Mouse (Mus musculus) spleen, postnatal 36 days (tissue): Measurements from ENCODE around the gene Trim38.
"Not testable (repeated sequence)": the region's sequence is repeated elsewhere in the genome, so short reads cannot be mapped to it uniquely, and the experiment has no call there.

ENCODE experiments used
- DNase-seq, 2 experiments: peaks; one replicate each; pipeline ENCODE4 v3.0.0; 2022; ENCODE audit warnings: low spot score in 2 of 2, mixed read lengths in 1 of 2

The Trim38 gene

GRCm38 (mm10) chr13:23769613-23770012 lies at the start of gene Trim38:
Trim38 (plus strand) TSS chr13:23769913.
- not testable (repeated sequence) for DNase-seq

GRCm38 (mm10) chr13:23724239-23724638 lies 45.5 kb upstream of the Trim38 start:
- no peak for DNase-seq

- no peak for DNase-seq
Observed at GRCm38 (mm10) chr13:23725213-23725612, 44.5 kb upstream of the Trim38 start.

- no peak for DNase-seq
Observed at GRCm38 (mm10) chr13:23728472-23729191, 41.1 kb upstream of the Trim38 start.

- no peak for DNase-seq
Observed at GRCm38 (mm10) chr13:23729192-23729525, 40.6 kb upstream of the Trim38 start.

GRCm38 (mm10) chr13:23729706-23730105 lies 40.0 kb upstream of the Trim38 start:
- no peak for DNase-seq

GRCm38 (mm10) chr13:23730479-23730878 lies 39.2 kb upstream of the Trim38 start:
- DNase-seq, result no peak

GRCm38 (mm10) chr13:23732156-23732804 lies 37.4 kb upstream of the Trim38 start:
- DNase-seq, result no peak

- DNase-seq, result no peak
Observed at GRCm38 (mm10) chr13:23737091-23737490, 32.6 kb upstream of the Trim38 start.

- DNase-seq, result no peak
Observed at GRCm38 (mm10) chr13:23738041-23738440, 31.7 kb upstream of the Trim38 start.

- peak; percentile 93 to 95 for DNase-seq
Observed at GRCm38 (mm10) chr13:23738677-23739068, 31.0 kb upstream of the Trim38 start, which contains the start of gene Hist1h1c. Hist1h1c (plus strand) TSS chr13:23738808.

GRCm38 (mm10) chr13:23739069-23739921 lies 30.4 kb upstream of the Trim38 start:
- peak; percentile 96 for DNase-seq

- no peak for DNase-seq
Observed at GRCm38 (mm10) chr13:23739922-23740252, 29.8 kb upstream of the Trim38 start.

- DNase-seq, result no peak
Observed at GRCm38 (mm10) chr13:23740256-23740840, 29.4 kb upstream of the Trim38 start.

- no peak for DNase-seq
Observed at GRCm38 (mm10) chr13:23740910-23741309, 28.8 kb upstream of the Trim38 start.

- no peak for DNase-seq
Observed at GRCm38 (mm10) chr13:23742007-23742406, 27.7 kb upstream of the Trim38 start.

GRCm38 (mm10) chr13:23743215-23743614 lies 26.5 kb upstream of the Trim38 start:
- DNase-seq, result no peak

GRCm38 (mm10) chr13:23743963-23744362 lies 25.8 kb upstream of the Trim38 start:
- no peak for DNase-seq

GRCm38 (mm10) chr13:23744421-23745380 lies 25.0 kb upstream of the Trim38 start:
- DNase-seq, result no peak

GRCm38 (mm10) chr13:23745381-23746161 lies 24.1 kb upstream of the Trim38 start, which contains the start of gene Hist1h3c:
Hist1h3c (minus strand) TSS chr13:23745602.
- peak; percentile 76 to 89 for DNase-seq
